ENCODE assay signal across 8 mouse cellular contexts in the genomic region with DNA sequence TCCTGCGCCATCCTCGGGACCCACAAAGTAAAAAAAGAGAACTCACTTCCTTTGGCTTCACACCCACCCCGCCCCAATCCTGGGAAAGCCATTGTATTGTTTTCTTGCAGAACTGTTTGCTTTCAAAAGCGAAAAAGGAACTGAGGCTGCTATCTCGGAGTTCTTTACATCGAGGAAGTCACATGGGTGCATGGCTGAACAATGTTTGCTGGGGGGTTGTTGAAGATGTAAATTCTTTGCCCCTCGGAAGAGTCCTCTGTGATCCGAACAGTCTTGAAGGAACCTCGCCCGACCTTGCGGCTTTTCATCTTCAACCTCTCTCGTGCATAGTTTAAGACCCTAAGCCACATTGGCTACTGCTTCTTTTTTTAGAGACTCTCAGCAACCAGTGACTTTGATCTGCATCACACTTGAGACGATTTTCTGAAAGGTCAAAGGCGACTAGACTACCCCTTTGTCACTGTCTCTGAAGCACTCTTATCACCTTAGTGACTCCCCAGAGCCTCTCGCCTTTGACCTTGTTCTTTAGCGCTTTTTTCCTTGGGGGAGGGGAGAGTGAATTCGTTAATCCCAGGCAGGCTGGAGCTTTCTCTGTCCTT.
A peak's percentile ranks its signal among the peaks of the same experiment; 100 is the strongest.
DNase-seq lines count a peak whose midpoint lies in the region; ATAC-seq and TF ChIP-seq lines count a peak whose summit lies in the region.

No protein-coding gene starts in this region.

- intact Hi-C loops in gastrocnemius, postnatal 36 days (cut with DNase I): no loop called here
- intact Hi-C loops in left cerebral cortex, postnatal 25 days (cut with DNase I): loop anchor here (1.0 to 5.0 kb wide), 2 partner anchors 198 to 294 kb away; partner anchors contain the start of gene Dusp6

- H3K27ac ChIP-seq in ES-E14 (ENCODE audit: insufficient read depth, low read depth, low read length, poor library complexity, severe bottlenecking): peak overlapping the region; percentile 89
- H3K27ac ChIP-seq in brown adipose tissue, adult 24 weeks (replicated peaks; ENCODE audit: low read depth, low read length): peak overlapping the region; percentile 95
- peak overlapping the region; percentile 73 for H3K27ac ChIP-seq in liver, embryonic 15.5 days (replicated peaks)

- H3K27me3 ChIP-seq in liver, embryonic 15.5 days: peaks cover 26% of the 10 kb centered on the region; the same call in 1 of the 2 replicates

- DNase-seq in ES-E14 (ENCODE audit: low read depth, low spot score): peak; percentile 82
- DNase-seq in gastrocnemius, postnatal 36 days: peak; percentile 16 to 23
- DNase-seq in natural killer cell, adult 2 months (ENCODE audit: low spot score in 2 of 2): peak; percentile 25 to 64
- peak; percentile 41 for DNase-seq in thymus, postnatal 4 days
- DNase-seq in left cerebral cortex, postnatal 25 days (ENCODE audit: low spot score in 2 of 2): no peak

- H3K4me3 ChIP-seq in ES-E14 (ENCODE audit: insufficient read depth in 1 of 2, low read depth in 1 of 2, low read length in 2 of 2, poor library complexity in 1 of 2, severe bottlenecking in 1 of 2): peak overlapping the region; percentile 15 to 21; a peak in 3 of 4 replicates
- H3K4me3 ChIP-seq in brown adipose tissue, adult 24 weeks (ENCODE audit: insufficient read depth, low read depth, low read length): peak overlapping the region; percentile 59
- H3K4me3 ChIP-seq in liver, embryonic 15.5 days (replicated peaks): peak overlapping the region; percentile 40

- in situ Hi-C loops in ES-E14 (cut with MboI; ENCODE audit: low sequenced_read_pairs in 2 of 2, unreplicated experiment in 2 of 2): no loop called here

- H3K9me3 ChIP-seq in ES-E14 (ENCODE audit: control insufficient read depth, insufficient read depth, low read depth, low read length): no peaks in the 10 kb centered on the region
- no peaks in the 10 kb centered on the region for H3K9me3 ChIP-seq in liver, embryonic 15.5 days (replicated peaks)

- WGBS in liver, embryonic 15.5 days (ENCODE audit: insufficient replicate concordance): 1% methylated on average over 17 of the region's 17 CpGs

- no peaks in the 10 kb centered on the region for H3K36me3 ChIP-seq in ES-E14 (ENCODE audit: control insufficient read depth, insufficient read depth, low read length, poor library complexity, severe bottlenecking)
- no peaks in the 10 kb centered on the region for H3K36me3 ChIP-seq in liver, embryonic 15.5 days (replicated peaks)

- H3K4me1 ChIP-seq in ES-E14 (ENCODE audit: control insufficient read depth in 2 of 2, insufficient read depth in 2 of 2, low read length in 2 of 2, poor library complexity in 1 of 2): peaks cover 9 to 13% of the 10 kb centered on the region in 2 experiments; a peak in 3 of 4 replicates
- peaks cover 5% of the 10 kb centered on the region for H3K4me1 ChIP-seq in brown adipose tissue, adult 24 weeks (ENCODE audit: control insufficient read depth, insufficient read depth, insufficient read length, low read length)
- H3K4me1 ChIP-seq in liver, embryonic 15.5 days (replicated peaks): peaks cover 16% of the 10 kb centered on the region

- ATAC-seq in inflammation-experienced regulatory T-cells, adult 6 months: peak; percentile 6
- ATAC-seq in liver, embryonic 15.5 days (ENCODE audit: insufficient read depth): peak; percentile 17; the same call in 1 of the 2 replicates

- H3K4me2 ChIP-seq in liver, embryonic 15.5 days: peak overlapping the region; percentile 60

- H3K9ac ChIP-seq in ES-E14 (ENCODE audit: insufficient read depth, low read depth, low read length, poor library complexity, severe bottlenecking): peak overlapping the region; percentile 43; the same call in 1 of the 2 replicates
- H3K9ac ChIP-seq in liver, embryonic 15.5 days: no peak overlapping the region

TF ChIP-seq in ES-E14, 5 proteins besides CTCF, POLR2A, EP300 and RAD21:
- TF ChIP-seq ZNF384 (IDR thresholded peaks at IDR 0.05; ENCODE audit: low read depth, low read length): peak; percentile 45; the same call in 1 of the 2 replicates
- TF ChIP-seq HCFC1 (IDR thresholded peaks at IDR 0.05; ENCODE audit: borderline replicate concordance, insufficient read depth, low read length): peak; percentile 58; the same call in 1 of the 2 replicates
- TF ChIP-seq CHD2 (IDR thresholded peaks at IDR 0.05; ENCODE audit: low read depth, low read length): no peak

Comparison
In these comparisons a context has a peak if more than half of its experiments do, and no peak if none do; other contexts are left out.
1. DNase-seq: peak in ES-E14 (single experiment), gastrocnemius, postnatal 36 days (2 of 2), natural killer cell, adult 2 months (2 of 2) and thymus, postnatal 4 days (single experiment); none in left cerebral cortex, postnatal 25 days (0 of 2).
2. Peak in every context shown above with its lines, with median percentiles within 50 percentile points of each other: H3K27ac ChIP-seq and H3K4me3 ChIP-seq.